Mouse (Mus musculus): ENCODE data around the gene Tepp.
A peak's percentile ranks its signal among the peaks of the same experiment; 100 is the strongest.

The Tepp gene

DNA sequence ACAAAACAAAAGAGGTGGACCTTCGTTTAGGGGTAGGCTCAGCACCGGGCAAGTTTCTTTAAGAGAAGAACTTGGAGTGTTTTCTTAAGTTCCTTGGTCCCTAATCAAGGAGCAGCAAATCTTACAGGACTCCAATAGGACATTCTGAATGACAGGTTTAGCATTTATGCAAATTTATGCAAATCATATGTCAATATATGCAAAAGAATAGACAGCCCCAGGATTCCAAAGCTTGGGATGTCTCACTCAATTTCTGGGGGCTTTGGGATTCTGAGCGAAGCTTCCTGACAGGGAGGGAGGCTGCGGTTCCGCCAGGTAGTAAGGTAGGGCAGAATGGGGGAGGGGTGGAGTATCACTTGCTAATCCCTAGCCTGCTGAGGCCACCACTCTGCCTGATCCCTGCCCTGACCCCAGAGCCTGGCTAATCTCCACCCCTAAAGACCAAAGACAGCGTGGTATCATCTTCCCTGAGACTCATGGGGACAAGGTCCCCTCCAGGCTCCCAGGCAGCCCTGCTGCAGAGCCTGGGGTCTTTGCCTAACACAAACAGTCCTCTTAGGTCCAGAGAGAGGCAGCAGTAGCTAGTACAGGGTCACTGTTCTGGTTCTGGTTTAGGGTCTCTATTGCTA, at the start of gene Tepp:
Gene Tepp (plus strand): TSS at position 225 of the 629 bp plus-strand sequence.
- DNase-seq (ENCODE audit: low spot score), result no peak

GRCm38 (mm10) chr8:95262181-95262580, 48.2 kb upstream of the Tepp start:
- no peak for DNase-seq (ENCODE audit: low spot score)

- DNase-seq (ENCODE audit: low spot score), result no peak
Observed at GRCm38 (mm10) chr8:95270501-95270900, 39.9 kb upstream of the Tepp start.

DNA sequence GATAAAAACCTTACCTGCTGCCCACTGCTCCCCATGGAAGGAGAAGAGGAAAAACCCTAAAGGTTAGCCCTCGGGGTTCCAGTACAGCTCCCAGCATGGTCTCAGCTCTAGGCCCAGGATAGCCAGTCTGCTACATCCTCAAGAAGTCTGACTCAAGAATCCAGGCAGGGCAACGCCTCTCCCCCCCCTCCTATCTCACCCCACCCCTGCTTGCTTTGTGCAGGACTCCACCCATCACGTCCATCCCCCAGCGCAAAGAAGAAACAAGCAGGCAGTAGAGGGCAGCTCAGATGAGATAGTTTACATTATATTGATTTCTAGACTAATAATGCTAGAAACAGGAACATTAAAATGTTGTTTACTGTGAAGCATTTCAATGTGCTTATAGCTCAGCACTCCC, 38.5 kb upstream of the Tepp start:
- DNase-seq (ENCODE audit: low spot score), result no peak

DNA sequence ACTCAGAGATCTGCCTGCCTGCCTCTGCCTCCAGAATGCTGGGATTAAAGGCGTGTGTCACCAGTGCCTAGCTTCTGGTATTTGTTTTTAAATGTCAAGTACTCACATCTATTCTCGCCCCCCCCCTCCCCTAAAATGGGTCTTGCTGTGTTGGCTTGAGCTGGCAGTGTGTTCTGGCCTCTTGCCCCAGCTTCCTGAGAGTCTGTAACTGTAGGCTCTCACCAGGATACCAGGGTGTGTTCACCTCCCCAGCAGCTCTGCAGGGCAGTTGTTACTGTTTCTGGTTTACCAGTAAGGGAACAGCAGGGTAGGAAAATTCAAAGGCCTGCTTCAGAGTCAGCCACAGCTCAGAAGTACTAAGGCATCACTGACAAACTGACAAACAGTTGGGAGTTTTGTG, 37.5 kb upstream of the Tepp start:
- DNase-seq (ENCODE audit: low spot score), result no peak

GRCm38 (mm10) chr8:95281493-95281892, 28.9 kb upstream of the Tepp start:
- no peak for DNase-seq (ENCODE audit: low spot score)

GRCm38 (mm10) chr8:95289066-95289650, 21.2 kb upstream of the Tepp start:
- no peak for DNase-seq (ENCODE audit: low spot score)

DNA sequence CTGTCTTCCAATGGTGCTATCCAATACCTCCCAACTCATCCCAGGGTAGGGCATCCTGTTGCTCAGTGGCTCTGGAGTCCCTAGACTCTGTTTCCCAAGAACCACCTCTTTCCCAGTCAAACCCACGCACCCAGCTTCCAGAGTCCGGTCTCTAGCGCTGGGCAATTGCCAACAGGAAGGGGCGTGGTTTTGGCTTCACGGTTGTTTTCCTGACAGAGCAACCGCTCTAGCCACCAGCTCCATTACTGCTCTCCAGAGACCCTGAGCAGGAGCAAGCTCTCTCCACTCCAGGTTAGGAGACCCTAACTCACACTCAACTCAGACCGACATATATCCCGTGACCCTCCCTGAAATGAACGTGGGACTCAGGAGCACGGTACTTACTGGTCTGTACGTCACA, 17.2 kb upstream of the Tepp start:
- DNase-seq (ENCODE audit: low spot score), result peak; percentile 93

DNA sequence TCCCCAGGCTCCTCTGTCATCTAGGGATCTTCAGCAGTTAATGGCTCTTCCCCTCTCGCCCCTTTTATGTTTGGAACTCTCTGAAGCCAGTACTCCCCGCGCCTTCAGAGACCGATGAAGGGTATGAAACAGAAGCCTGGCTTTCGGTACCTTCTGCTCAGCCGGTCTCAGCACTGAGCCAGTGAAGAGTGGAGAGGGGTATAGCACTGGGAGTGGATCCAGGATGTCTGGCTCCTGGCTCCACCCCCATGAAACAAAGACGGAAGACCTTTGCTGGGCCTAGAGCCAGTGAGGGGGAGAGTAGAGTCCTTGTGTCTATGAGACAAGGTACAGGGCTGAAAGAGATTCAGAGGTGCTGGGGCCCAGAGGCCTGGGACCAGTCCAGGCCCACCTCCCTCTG, 16.5 kb upstream of the Tepp start:
- DNase-seq (ENCODE audit: low spot score), result peak; percentile 75

DNA sequence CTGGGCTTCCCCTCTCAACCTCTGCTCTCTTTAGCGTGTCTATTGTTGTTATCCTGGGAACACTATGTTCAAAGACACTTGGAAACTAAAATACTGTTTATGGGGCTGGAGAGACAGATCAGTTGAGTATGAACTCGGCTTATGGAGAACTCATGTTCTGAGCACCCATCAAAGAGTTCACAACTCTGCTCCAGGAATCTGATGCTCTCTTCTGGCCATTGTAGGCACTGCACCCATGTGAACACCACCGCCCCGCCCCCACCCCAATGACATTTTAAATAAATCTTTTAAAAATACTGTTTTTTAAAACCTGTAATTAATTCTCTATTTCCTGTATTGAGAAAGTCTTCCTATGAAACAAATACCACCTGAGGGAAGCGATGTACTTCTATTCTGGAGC, 8.0 kb upstream of the Tepp start:
- peak; percentile 68 for DNase-seq (ENCODE audit: low spot score)

GRCm38 (mm10) chr8:95305526-95305925, 4.8 kb upstream of the Tepp start:
- DNase-seq (ENCODE audit: low spot score), result no peak

DNA sequence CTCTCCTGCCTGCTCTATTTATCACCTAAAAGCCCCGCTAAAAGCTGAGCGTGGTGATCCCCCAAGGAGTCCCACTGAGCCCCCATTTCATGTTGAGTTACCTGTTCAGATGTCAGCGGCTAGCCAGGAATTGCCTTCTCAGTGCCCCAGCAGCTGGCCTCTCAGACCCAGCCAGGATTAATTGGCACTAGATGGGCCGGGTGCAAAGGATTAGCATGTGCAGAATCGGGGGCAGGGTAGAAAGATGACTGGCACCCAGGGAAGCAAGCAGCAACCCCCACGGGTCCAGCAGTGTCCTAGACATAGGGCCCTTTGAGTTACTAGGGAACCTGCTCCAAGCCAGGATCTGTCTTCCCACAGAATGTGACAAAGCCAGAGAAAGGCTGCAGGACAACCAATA, 3.9 kb upstream of the Tepp start, which contains the start of gene Cngb1:
Gene Cngb1 (minus strand): TSS at position 155 of the 400 bp plus-strand sequence.
- no peak for DNase-seq (ENCODE audit: low spot score)

- DNase-seq (ENCODE audit: low spot score), result peak; percentile 73
Observed at GRCm38 (mm10) chr8:95312836-95313235, 2.5 kb downstream of the Tepp start.

- DNase-seq (ENCODE audit: low spot score), result no peak
Observed at GRCm38 (mm10) chr8:95313857-95314256, 3.5 kb downstream of the Tepp start.

DNA sequence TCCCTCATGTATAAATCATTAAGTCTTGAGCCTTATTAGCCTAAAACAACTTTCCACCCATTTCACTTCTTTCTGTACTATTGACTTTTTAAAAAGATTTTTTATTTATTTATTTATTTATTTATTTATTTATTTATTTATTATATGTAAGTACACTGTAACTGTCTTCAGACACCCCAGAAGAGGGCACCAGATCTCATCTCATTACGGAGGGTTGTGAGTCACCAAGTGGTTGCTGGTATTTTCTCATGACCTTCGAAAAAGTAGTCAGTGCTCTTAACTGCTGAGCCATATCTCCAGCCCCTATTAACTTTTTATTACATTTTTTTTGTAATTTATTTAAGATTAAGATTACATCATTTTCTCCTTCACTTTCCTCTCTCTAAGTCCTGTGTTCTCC, 4.3 kb downstream of the Tepp start:
- no peak for DNase-seq (ENCODE audit: low spot score)

DNA sequence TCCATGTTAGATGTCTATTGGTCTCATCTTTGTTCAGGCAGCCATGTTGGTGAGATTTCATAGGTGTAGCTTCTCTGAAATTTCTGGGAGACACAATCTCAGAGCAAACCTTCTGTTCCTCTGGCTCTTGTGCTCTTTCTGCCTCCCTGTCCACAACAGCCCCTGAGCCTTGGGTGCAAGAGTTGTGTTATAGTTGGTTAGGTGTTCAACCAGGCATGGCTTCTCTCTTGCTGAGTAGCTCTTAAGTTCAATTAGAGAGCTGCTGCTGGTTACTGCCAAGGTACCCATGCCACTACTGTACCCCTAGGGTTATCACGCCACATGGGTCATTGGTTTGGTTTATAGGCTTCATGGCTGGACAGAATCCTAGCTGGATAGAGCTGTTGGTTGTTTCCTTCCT, 5.0 kb downstream of the Tepp start:
- DNase-seq (ENCODE audit: low spot score), result no peak

DNA sequence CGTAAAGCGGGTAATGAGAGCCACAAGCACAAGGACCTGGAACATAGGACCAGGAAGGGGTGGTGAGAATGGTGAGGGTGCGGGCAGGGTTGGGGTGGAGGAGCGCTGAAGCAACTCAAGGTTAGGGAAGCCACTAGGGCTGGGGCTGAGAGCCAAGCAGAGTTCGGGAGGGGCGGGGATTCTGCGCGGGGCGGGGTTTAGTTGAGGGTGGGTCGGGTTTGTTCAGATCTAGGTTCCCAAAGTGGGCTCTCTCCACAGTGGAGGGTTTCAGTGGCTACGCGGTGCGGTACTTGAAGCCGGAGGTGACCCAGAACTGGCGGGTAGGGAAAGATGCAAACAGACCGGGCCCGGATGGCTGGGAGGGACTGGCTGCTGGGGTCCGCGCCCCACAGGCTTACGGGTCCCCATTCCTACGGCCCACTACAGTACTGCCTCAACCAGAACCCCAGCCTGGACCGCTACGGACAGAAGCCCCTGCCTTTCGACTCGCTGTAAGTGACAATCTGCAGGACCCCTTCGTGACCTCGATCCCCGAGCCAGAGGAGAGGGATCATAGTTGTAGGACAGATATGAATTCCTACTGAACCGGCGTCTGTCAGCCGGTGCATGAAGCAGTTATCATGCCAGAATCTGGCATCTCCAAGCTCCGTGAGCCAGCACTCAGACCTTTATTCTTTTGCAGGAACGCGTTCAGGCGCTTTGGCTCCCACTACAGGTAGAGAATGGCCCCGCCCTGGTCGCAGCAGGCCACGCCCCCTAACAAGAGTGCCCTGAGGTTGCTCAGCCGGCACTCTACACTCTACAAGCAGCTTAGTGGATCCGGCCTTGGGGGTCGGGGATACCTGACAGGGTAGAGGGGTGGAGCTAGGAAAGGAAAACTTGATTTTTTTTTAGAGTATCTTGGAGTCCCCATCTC, 10.1 kb downstream of the Tepp start:
- DNase-seq (ENCODE audit: low spot score), result peak; percentile 79

GRCm38 (mm10) chr8:95323201-95323600, 12.8 kb downstream of the Tepp start:
- DNase-seq (ENCODE audit: low spot score), result no peak

GRCm38 (mm10) chr8:95324646-95325045, 14.3 kb downstream of the Tepp start:
- no peak for DNase-seq (ENCODE audit: low spot score)

DNA sequence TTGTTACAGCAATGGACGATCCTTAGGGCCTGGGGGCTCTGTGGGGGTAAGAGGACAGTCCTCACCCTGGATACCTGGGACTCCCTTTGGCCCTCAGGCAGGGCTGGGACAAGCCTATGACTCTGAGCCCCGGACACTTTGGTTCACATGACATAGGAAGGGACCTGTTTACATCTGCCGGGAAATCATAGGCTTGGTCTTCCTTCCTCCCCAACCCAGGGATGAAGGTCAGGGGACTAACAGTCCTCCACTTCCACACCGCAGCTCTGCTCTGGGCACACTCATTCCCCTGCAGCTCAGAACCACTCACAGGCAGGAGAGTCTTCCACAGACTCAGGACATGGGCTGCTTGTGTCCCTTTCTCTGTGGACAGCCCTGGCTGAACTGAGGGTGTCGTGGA, 16.5 kb downstream of the Tepp start:
- no peak for DNase-seq (ENCODE audit: low spot score)

DNA sequence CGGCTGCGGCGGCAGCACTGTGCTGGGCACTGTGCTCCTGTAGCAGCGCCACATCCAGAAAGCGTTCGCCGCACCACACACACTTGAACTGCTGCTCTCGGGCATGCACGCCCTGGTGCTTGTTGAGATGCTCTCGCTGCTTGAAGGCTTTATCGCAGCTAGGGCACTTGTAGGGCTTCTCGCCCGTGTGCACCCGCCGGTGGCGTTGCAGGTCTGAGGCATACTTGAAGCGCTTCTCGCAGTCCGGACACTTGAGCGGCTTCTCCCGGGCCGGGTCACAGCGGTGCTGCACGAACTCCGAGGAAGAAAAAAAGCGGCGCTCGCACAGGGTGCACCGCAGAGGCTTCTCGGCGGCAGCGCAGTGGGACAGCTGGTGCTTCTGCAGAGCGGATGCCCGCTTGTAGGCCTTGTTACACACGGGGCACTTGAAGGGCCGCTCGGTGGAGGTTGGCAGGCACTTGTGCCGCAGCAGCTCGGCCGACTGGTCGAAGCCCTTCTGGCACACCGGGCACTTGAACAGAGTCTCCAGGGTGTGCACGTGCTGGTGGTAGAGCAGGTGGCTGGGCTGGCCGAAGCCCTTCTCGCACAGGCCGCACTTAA, 17.6 kb downstream of the Tepp start:
- no peak for DNase-seq (ENCODE audit: low spot score)

DNA sequence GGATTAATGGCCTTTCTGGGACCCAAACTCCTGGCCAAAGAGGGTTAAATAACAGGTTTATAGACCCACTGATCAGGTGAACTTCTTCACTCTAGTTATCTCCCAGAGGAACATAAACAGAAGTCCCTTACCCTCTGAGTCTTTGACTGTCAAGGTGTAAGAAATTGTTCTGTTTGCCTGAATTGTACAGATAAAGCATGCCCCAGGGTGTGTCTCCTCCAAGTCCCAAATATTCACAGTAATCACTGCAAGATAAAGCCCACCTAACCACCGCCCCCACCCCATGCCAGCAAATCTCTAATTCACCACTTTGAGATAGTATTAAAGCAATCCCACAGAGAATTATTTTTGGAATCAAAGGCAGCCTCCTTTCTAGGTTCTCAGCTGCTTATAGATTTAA, 20.0 kb downstream of the Tepp start:
- DNase-seq (ENCODE audit: low spot score), result no peak

Measured in testis, postnatal 10 days (tissue).